Mouse (Mus musculus) intestine, embryonic 14.5 days (tissue): ENCODE data around the gene Krit1. TPM values are rescaled to one million over a fixed set of nuclear protein-coding genes. Genes with fewer than 3 reads are reported as not detected.

ENCODE experiments used
- polyA plus RNA-seq: library from polyadenylated mRNA; unstranded; fragments of >200 nt; fragmentation: Nextera tagmentation; extraction: Ambion mirVana; gene quantifications from 2 replicates; pipeline ENCODE4 v1.2.1, GENCODE M21; 2014

The Krit1 gene
- polyA plus RNA-seq, 1 experiment from 2014 or later, result 37.9 TPM

Other genes starting within 250 kb of the Krit1 start
- gene 1700109H08Rik, start 231.6 kb upstream of the Krit1 start, polyA plus RNA-seq, result 3.5 and 4.4 TPM in 2 replicates
- 16.0 and 17.0 TPM in 2 replicates for gene Pex1, start 207.1 kb upstream of the Krit1 start, polyA plus RNA-seq
- gene Rbm48, start 206.6 kb upstream of the Krit1 start, polyA plus RNA-seq, result 14.0 and 14.1 TPM in 2 replicates
- gene Tmbim7, start 152.0 kb upstream of the Krit1 start, polyA plus RNA-seq, result not detected in 2 replicates
- 71.2 and 72.9 TPM in 2 replicates for gene Gatad1, start 146.0 kb upstream of the Krit1 start, polyA plus RNA-seq
- 11.4 and 12.4 TPM in 2 replicates for gene Ankib1, start 259 bp upstream of the Krit1 start, polyA plus RNA-seq
- not detected in 2 replicates for gene Lrrd1, start 42.0 kb downstream of the Krit1 start, polyA plus RNA-seq
- 7.8 and 8.6 TPM in 2 replicates for gene Mterf1a, start 90.7 kb downstream of the Krit1 start, polyA plus RNA-seq
- 124 and 129 TPM in 2 replicates for gene Akap9, start 124.9 kb downstream of the Krit1 start, polyA plus RNA-seq